Mouse (Mus musculus): Measurements from ENCODE around the gene Lix1l. TPM values are rescaled to one million over a fixed set of nuclear protein-coding genes. Genes with fewer than 3 reads are reported as not detected.

The Lix1l gene
- 10 to 100 TPM; 20.9 to 31.1 (median 25.8) TPM for total RNA-seq (2022)

- peak; percentile 96 for DNase-seq (ENCODE audit: low spot score)
Measured at GRCm38 (mm10) chr3:96600639-96601250, at the start of gene Lix1l. Lix1l (plus strand) TSS chr3:96601149.

DNA sequence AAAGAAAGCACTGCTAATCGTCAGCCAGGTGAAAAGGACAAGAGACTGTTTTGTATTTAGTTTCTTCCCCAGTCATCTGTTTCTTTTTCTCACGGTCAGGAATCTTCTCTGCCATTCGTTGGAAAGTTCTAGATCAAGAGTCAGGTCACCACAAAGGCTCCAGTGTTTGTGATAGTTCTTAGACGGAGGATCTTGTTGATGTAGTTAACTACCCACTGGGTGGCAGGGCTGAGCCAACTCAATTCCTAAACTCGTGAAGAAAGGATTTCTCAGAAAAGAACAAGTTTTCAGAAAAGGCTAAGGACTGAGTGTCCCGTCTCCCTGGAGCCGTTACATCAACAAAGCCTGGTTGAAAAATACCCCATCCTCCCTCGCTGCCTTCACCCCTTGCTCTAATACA lies 49.7 kb upstream of the Lix1l start:
- no peak for DNase-seq (ENCODE audit: low spot score)

GRCm38 (mm10) chr3:96551890-96552289 lies 49.1 kb upstream of the Lix1l start:
- DNase-seq (ENCODE audit: low spot score): no peak

DNA sequence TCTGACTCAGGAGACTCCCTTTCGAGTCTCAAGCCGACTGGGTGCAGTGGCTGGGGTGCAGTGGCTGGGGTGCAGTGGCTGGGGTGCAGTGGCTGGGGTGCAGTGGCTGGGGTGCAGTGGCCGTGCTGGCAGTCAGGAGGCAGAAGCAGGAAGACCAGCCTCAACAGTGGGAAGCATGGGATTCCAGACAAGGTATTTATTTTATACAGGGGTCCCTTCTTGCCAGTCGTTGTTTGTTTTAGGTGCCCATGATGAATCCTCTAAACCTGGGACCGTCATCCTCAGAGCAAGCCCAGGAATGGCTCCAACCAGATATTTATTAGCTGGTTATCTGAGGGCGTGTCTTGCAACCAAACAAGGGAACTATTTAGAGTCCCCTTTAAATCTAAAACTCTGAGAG lies 47.3 kb upstream of the Lix1l start:
- no peak for DNase-seq (ENCODE audit: low spot score)

GRCm38 (mm10) chr3:96554251-96554650 lies 46.7 kb upstream of the Lix1l start:
- DNase-seq (ENCODE audit: low spot score): no peak

DNA sequence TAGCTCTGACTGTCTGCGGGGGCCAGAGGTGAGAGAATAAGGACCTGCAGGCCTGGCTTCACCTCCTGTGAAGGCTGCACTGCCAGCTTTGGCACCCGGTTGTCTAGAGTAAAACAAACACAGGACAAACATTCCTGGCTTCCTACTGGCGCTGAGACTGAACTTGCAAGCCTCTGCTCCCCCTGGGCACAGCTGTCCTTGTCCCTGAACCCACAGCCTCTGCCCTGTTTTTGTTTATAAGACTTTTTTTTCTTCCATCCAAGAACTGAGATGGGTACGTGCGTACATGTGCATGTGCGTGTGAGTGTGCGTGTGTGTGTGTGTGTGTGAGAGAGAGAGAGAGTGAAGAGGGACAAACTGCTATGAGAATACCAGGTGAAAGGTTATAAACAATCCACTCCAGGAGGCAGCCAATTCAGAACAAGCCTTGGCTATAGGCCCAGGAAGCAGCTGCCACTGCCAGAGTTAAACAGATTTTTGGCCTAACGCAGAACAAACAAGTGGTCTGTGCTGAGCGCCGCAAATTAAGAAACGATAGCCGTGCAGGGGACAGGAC lies 45.8 kb upstream of the Lix1l start:
- peak; percentile 92 for DNase-seq (ENCODE audit: low spot score)

GRCm38 (mm10) chr3:96555999-96556614 lies 44.8 kb upstream of the Lix1l start:
- DNase-seq (ENCODE audit: low spot score): no peak

DNA sequence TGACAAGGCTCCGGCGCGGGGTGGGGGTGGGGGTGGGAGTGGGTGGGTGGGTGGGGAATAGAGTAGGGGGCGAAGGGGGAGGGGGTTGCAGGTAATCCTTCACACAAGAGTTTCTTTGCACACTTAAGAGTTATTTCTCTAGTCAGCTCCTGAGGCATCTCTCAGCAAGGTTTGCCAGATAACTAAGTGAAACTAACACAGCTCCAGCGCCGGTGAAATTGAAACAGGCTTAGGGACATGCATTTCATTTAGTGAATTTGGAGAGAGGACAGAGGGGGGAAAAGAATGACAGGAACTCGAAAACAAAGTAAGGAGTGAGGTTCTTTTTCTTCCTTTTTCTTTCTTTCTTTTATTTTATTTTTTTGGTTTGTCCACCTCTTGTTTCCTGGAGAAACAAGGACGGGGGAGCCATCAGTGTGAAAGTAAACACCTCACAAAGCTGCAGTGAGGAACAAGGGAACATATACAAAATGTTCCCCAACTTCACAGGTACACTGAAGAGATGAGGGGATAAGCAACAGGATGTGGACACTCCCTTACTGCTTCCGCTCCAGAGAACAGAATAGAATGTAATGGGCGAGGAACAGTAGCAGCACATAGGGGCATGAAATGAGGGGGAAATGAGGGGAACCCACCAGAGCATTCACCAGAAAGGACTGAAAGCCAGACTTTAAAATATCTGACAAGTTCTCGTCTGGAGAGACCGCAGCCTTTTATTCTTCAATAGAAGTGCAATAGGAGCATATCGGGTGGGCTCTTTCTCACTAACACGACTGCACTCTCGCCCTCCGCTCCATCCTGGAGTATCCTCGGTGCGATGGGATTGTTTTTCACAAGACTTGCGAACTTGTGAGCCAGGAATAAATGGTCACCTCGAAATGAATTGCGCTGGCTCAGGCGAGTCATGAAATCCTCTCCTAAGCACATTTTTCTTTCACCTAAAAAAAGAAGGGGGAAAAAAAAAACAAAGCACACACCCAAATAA lies 44.0 kb upstream of the Lix1l start:
- DNase-seq (ENCODE audit: low spot score): no peak

GRCm38 (mm10) chr3:96557694-96558093 lies 43.3 kb upstream of the Lix1l start, which contains the start of gene Txnip:
Txnip (plus strand) TSS chr3:96557957.
- peak; percentile 100 for DNase-seq (ENCODE audit: low spot score)

DNA sequence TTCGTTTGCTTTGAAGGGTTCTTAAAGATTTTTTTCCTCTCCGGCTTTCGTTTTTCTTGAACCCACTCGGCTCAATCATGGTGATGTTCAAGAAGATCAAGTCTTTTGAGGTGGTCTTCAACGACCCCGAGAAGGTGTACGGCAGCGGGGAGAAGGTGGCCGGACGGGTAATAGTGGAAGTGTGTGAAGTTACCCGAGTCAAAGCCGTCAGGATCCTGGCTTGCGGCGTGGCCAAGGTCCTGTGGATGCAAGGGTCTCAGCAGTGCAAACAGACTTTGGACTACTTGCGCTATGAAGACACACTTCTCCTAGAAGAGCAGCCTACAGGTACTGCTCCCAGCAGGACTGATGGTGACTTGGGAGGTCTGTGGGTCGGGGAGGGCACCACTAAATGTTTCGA lies 42.8 kb upstream of the Lix1l start:
- DNase-seq (ENCODE audit: low spot score): no peak

DNA sequence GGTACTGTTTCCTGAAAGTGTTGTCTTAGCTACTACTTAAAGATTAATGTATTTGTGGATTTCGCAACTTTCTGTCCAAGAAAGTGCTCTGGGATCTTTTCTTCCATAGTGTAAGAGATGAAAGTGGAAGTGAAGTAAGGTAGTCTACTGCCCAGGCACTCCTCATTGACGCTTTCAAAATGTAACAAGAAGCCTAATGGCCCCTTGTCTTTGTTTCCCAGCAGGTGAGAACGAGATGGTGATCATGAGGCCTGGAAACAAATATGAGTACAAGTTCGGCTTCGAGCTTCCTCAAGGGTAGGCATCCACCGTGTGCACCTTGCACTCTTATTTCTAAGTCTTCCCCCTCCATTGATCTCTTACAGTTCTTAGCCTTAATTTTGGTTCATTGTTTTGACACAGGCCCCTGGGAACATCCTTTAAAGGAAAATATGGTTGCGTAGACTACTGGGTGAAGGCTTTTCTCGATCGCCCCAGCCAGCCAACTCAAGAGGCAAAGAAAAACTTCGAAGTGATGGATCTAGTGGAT lies 42.2 kb upstream of the Lix1l start:
- no peak for DNase-seq (ENCODE audit: low spot score)

DNA sequence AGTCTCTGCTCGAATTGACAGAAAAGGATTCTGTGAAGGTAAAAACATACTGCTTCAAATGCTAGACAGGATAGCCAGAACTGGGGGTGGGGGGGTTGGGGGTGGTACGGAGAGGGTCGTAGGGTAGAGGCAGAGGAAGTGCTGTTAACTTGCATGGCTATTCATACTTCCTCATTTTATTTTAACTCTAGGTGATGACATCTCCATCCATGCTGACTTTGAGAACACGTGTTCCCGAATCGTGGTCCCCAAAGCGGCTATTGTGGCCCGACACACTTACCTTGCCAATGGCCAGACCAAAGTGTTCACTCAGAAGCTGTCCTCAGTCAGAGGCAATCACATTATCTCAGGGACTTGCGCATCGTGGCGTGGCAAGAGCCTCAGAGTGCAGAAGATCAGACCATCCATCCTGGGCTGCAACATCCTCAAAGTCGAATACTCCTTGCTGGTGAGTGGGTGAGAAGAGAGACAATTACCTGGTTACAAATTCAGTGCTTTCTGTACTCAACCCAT lies 41.5 kb upstream of the Lix1l start:
- no peak for DNase-seq (ENCODE audit: low spot score)

GRCm38 (mm10) chr3:96559911-96560850 lies 40.8 kb upstream of the Lix1l start:
- no peak for DNase-seq (ENCODE audit: low spot score)

GRCm38 (mm10) chr3:96560881-96561668 lies 39.9 kb upstream of the Lix1l start:
- DNase-seq (ENCODE audit: low spot score): no peak

- DNase-seq (ENCODE audit: low spot score): no peak
Measured at GRCm38 (mm10) chr3:96561946-96562681, 38.8 kb upstream of the Lix1l start.

DNA sequence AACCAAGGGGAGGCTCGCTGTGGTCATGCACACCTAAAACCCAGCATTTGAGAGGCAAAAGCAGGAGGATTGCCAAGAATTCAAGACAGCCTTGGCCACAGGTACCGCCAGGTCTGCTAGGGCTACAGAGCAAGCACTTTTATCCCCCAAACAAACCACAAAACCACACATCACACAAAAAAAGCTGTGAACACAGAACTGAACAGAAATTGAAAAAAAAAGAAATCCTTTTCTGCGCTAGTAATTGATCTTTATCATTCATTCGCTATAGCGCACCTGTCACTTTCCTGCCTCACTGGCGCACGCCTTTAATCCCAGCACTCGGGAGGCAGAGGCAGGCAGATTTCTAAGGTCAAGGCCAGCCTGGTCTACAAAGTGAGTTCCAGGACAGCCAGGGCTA lies 37.7 kb upstream of the Lix1l start:
- no peak for DNase-seq (ENCODE audit: low spot score)

GRCm38 (mm10) chr3:96563911-96564632 lies 36.9 kb upstream of the Lix1l start:
- no peak for DNase-seq (ENCODE audit: low spot score)

DNA sequence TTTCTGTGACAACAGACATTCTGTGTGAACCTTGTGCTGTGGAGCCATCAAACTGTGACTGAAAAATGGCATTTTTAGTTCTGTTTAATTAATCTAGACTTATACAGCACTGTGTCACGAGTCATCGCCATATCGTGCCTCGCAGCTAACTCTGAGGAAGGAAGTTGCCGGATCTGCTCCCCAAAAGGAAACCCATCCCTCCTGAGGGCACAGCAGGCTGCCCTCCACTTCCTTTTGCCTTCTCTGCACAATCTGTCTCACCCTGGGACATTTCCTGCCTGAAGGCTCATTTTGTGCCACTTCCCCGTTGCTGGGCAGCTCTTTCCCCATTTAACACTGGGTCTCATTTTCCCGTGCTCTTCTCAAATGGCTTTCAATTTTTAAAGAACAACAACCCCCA lies 36.3 kb upstream of the Lix1l start:
- DNase-seq (ENCODE audit: low spot score): no peak
